Mouse (Mus musculus): ENCODE measurements around the gene 9530003J23Rik.
"Not testable (repeated sequence)": the region's sequence is repeated elsewhere in the genome, so short reads cannot be mapped to it uniquely, and the experiment has no call there.

9530003J23Rik gene

DNA sequence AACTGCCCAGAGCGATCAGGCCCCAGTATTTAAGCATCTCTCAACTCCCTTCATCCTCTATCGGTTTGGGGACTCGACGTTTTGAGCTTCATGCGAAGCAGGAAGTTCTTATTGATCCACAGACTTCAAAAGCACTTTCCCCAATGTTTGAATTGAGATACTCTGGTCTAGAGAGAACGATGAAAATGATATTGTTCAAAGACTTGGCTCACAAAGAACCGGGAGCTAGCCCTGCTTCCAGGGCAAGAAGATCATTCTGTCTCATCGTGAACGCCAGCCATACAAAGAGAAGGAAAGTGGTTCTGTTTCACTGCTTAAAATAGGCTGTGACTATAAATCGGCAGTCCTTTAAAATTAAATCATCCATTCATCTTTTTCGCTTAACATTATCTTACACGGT, at the start of gene 9530003J23Rik:
9530003J23Rik (minus strand) TSS at position 101 of the 400 bp plus-strand sequence.
- no peak for DNase-seq (ENCODE audit: low spot score)

- DNase-seq (ENCODE audit: low spot score) = no peak
Observed at GRCm38 (mm10) chr10:117287226-117287850, 48.8 kb upstream of the 9530003J23Rik start.

- DNase-seq (ENCODE audit: low spot score) = no peak
Observed at GRCm38 (mm10) chr10:117286366-117286970, 48.0 kb upstream of the 9530003J23Rik start.

- not testable (repeated sequence) for DNase-seq (ENCODE audit: low spot score)
Observed at GRCm38 (mm10) chr10:117285584-117285983, 47.1 kb upstream of the 9530003J23Rik start.

DNA sequence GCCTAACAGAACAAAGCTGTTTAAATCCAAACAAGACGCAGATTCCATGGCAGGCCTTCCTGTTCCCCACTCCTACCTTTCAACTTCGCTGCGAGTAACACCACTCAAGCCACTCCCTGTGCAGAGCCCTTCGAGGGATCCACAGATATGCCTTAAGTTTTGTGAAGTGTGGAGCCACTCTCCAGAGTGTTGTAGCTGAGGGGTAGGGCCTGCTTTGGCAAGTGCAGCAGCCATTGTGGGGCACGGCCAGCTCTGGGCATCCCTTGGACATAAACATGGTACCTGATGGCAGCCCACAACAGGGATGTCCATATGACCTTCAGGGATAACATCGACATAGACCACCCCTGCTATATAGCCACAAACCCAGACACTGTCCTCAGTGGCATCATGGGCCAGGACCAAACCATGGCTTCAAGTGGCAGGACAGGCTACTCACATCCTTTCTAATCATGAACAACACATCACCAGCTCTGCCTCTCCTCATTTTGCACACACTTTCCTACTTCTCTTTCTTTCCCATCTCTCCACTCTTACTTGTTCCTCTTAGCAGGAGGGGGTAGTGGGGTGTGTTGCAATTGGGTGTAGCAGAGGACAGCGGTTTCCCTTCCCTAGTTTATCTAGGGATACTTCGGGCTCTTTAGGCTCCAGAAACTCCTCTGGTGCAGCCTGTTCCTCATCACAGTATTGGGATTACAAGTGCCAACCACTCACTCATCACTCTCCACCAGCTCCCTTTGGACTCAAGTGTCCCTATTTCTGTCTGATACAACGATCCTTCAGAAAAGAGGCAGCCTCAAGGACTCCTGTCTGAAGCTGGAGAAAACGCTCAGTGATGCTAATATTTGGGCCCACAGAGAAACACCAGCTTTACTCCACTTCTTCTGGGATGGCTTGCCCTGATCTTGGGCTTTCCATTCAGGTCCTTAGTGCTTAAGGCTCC, 46.3 kb upstream of the 9530003J23Rik start:
- DNase-seq (ENCODE audit: low spot score) = no peak

DNA sequence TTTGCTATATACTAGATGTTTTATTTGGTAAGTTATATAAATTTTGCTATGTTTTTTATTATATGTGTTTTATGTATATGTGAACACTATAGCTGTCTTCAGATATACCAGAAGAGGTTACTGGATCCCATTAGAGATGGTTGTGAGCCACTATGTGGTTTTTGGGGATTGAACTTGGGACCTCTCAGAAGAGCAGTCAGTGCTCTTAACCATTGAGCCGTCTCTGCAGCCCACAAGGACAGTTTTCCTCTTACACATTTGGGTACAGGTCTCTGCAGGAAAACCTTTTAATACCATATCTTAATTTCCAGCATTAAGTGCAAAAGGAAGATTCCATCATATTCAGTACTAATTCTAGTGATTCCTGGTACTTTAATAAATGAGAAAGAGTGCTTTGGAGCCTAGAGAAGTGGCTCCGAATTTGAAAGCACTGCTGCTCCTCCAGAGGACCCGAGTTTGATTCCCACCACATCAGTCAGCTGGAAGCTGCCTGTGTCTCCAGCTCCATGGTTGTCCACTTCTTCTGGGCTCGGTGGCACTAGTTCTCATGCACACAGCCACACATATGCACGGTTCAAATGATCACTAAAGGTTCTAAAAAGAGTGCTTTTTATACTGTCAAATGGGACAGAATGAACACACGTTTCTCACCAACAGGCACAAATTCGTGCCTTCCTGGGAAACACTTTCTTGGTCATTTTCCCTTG, 45.5 kb upstream of the 9530003J23Rik start:
- no peak for DNase-seq (ENCODE audit: low spot score)

DNA sequence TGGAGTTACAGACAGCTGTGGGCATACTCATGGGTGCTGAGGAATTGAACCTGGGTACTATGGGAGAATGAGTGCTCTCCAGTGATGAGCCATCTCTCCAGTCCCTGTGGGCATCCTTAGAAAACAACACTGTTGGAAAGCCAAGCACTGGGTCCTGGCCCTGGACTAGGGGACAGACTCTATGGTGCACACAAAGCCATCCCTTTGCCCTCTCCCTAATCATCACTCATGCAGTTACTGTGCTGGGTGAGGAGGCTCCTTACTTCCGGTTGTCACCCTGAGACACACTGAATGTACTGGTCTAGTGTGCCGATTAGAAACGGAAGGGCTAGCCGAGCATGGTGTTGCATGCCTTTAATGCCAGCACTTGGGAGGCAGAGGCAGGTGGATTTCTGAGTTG, 44.7 kb upstream of the 9530003J23Rik start:
- not testable (repeated sequence) for DNase-seq (ENCODE audit: low spot score)

- no peak for DNase-seq (ENCODE audit: low spot score)
Observed at GRCm38 (mm10) chr10:117282551-117282950, 44.0 kb upstream of the 9530003J23Rik start.

GRCm38 (mm10) chr10:117282049-117282448, 43.5 kb upstream of the 9530003J23Rik start, which contains the start of gene Lyz2:
Gene Lyz2, minus strand, starts transcription at chr10:117282321.
- DNase-seq (ENCODE audit: low spot score) = no peak

GRCm38 (mm10) chr10:117281381-117281920, 42.9 kb upstream of the 9530003J23Rik start:
- no peak for DNase-seq (ENCODE audit: low spot score)

- DNase-seq (ENCODE audit: low spot score) = no peak
Observed at GRCm38 (mm10) chr10:117280000-117280399, 41.5 kb upstream of the 9530003J23Rik start.

GRCm38 (mm10) chr10:117278510-117278909, 40.0 kb upstream of the 9530003J23Rik start:
- not testable (repeated sequence) for DNase-seq (ENCODE audit: low spot score)

- DNase-seq (ENCODE audit: low spot score) = not testable (repeated sequence)
Observed at GRCm38 (mm10) chr10:117277779-117278178, 39.3 kb upstream of the 9530003J23Rik start.

GRCm38 (mm10) chr10:117275681-117276369, 37.3 kb upstream of the 9530003J23Rik start:
- DNase-seq (ENCODE audit: low spot score) = no peak

- DNase-seq (ENCODE audit: low spot score) = not testable (repeated sequence)
Observed at GRCm38 (mm10) chr10:117274645-117275044, 36.1 kb upstream of the 9530003J23Rik start.

GRCm38 (mm10) chr10:117272023-117272422, 33.5 kb upstream of the 9530003J23Rik start:
- no peak for DNase-seq (ENCODE audit: low spot score)

- no peak for DNase-seq (ENCODE audit: low spot score)
Observed at GRCm38 (mm10) chr10:117259870-117260269, 21.4 kb upstream of the 9530003J23Rik start.

DNA sequence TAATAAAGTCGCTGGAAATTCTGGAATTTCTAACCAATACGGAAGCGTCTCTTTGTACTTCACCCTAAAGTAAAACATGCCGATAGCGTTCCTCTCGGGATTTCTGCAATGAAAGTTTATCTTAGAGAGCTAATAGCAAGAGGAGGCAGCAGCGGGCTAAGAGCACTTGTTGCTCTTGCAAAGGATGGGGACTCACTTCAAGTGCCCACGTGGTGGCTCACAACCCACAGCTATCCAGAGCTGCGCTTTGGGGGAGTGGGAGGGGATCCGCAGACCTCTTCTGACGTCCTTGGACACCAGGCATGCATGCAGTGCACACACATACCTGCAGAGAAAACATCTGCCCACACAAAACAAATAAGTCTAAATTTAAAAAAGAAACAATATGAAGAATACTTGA, 2.6 kb downstream of the 9530003J23Rik start:
- DNase-seq (ENCODE audit: low spot score) = no peak

DNA sequence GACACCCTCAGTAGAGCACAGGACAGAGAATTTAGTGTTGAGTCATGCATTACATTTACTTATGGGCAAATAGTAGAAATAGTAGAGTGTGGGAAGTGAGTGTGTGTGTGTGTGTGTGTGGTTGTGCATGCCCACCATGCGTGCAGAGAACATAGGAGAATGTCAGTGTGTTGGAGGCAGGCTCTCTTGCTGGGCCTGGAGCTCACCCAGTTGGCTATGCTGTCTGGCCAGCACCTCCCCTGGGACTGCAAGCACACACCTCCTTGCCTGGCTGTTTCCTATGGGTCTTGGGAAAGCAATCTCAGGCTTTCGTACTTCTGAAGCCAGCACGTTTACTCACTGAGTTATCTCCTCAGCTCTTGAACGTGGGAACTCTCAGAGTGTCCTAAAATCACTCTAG, 3.7 kb downstream of the 9530003J23Rik start:
- no peak for DNase-seq (ENCODE audit: low spot score)

GRCm38 (mm10) chr10:117229826-117230225, 8.7 kb downstream of the 9530003J23Rik start:
- no peak for DNase-seq (ENCODE audit: low spot score)

DNA sequence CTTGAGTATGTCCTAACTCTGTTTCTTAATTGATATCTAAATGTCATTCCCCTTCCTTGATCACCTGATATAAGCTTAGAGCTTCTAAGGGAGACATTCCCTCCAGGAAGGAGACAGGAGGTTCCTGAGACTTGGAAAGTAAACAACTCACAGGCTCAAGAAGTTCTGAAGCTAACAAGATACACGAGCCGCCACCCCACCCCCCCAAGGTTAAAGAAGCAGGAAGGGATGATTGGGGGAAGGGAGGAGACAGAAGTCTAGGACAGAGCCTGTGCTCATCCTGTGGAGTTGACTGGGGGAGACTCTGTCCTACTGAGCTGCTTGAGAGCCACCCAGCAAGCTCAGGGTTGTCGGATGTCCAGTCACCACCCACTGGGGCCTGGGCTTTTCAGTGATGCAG, 12.5 kb downstream of the 9530003J23Rik start:
- DNase-seq (ENCODE audit: low spot score) = no peak
